Mouse (Mus musculus) thymus, postnatal 25 days (tissue): Measurements from ENCODE around the gene Gm6710.
"Not testable (repeated sequence)": the region's sequence is repeated elsewhere in the genome, so short reads cannot be mapped to it uniquely, and the experiment has no call there.

Experiments
- DNase-seq: peaks from one replicate; pipeline ENCODE4 v3.0.0; 2022

Gene Gm6710

DNA sequence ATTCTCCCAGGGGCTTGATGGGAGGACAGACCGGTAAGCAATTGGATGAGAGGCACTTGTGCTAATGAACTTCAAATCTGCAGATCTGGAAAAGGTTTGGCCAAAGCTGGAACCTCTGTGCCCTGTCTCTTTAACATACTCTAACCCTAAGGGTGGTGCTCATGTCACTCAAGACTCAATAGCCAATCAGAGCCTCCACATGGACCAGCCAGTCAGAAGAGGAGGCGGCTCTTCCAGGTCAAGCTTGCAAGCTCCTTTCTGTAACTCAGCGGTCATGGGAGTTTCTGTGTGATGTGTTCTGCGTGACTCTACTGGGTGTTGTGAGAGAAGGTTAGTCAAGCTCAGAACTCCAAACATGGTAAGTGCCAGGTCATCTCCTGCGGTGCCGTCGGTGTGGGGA lies at the start of gene Gm6710:
Gm6710 (plus strand) TSS at position 196 of the 400 bp plus-strand sequence.
- not testable (repeated sequence) for DNase-seq
